Mouse (Mus musculus): Measurements from ENCODE around the gene Slc26a5. TPM values are rescaled to one million over a fixed set of nuclear protein-coding genes. Genes with fewer than 3 reads are reported as not detected.

Gene Slc26a5
- polyA plus RNA-seq (2015; fragmentation: Nextera tagmentation; extraction: Ambion mirVana): 0.09 and 0.37 TPM in 2 replicates

- Histone ChIP-seq H3K4me2 (replicated peaks) (peak within 1 kb of the TSS; percentile 58), H3K4me1 (peaks cover 10% of the 10 kb centered on the region), H3K27ac (replicated peaks) (no peak within 1 kb of the TSS; the same call in 1 of the 2 replicates), H3K27me3 (no peaks in the 10 kb centered on the region), H3K9me3 (no peaks in the 10 kb centered on the region), H3K36me3 (no peaks in the 10 kb centered on the region), H3K4me3 (peak within 1 kb of the TSS; percentile 42), H3K9ac (replicated peaks) (no peak within 1 kb of the TSS)
- peak; percentile 57 for ATAC-seq (replicated peaks)
- under 1% methylated on average over 29 of the region's 29 CpGs for WGBS
These were observed at the start of gene Slc26a5 for GRCm38 (mm10) chr5:21865346-21866107. Slc26a5 (minus strand) TSS chr5:21865604.

DNA sequence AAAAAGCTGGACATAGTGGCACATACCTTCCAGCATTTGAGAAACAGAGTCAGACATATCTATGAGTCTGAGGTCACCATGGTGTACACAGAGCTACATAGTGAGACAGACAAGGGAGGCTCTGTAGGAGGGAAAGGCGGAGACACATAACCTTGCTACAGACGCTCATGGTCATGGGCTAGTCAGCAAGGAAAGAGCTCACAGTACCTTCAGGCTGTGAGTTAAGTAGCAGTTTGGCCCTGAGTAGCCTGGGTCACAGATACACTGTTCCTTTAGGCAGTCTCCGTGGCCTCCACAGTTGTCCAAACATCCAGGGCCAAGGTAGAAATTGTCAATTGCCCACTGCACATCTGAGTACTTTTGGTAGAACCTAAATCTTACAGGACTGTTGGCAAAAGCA, 49.4 kb upstream of the Slc26a5 start:
- no peak overlapping the region for H3K9ac ChIP-seq (replicated peaks)
- no peaks in the 10 kb centered on the region for H3K9me3 ChIP-seq
- no peak overlapping the region for H3K4me2 ChIP-seq (replicated peaks)
- no peaks in the 10 kb centered on the region for H3K4me1 ChIP-seq
- H3K36me3 ChIP-seq: no peaks in the 10 kb centered on the region
- ATAC-seq (replicated peaks): no peak
- 79% methylated on average over 3 of the region's 3 CpGs for WGBS
- H3K4me3 ChIP-seq: no peak overlapping the region
- H3K27ac ChIP-seq (replicated peaks): no peak overlapping the region
- H3K27me3 ChIP-seq: no peaks in the 10 kb centered on the region

GRCm38 (mm10) chr5:21912835-21913530, 47.6 kb upstream of the Slc26a5 start:
- Histone ChIP-seq H3K4me3 (no peak overlapping the region), H3K27ac (replicated peaks) (no peak overlapping the region), H3K9ac (replicated peaks) (no peak overlapping the region), H3K27me3 (no peaks in the 10 kb centered on the region), H3K4me2 (replicated peaks) (no peak overlapping the region), H3K9me3 (no peaks in the 10 kb centered on the region), H3K36me3 (no peaks in the 10 kb centered on the region), H3K4me1 (no peaks in the 10 kb centered on the region)
- ATAC-seq (replicated peaks): no peak
- 92% methylated on average over 23 of the region's 23 CpGs for WGBS

DNA sequence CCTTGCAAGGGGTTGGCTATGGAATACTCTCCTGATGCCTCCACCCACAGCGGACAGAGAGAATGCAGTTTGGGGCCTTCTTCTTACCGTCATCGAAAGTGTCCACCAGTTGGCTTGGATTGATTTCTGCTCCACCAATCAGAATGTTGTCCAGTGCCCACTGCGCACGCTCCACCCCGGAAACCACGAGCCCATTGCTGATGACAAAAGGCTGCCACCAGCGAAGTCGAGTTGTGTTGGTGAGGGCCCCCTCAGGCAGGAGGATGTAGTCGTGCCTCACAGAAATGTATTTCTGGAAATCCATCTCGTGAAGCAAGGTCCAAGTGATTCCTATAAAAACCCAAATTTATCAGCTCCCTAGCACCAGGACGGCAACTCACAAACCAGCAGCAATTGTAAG, 45.3 kb upstream of the Slc26a5 start:
- Histone ChIP-seq H3K4me1 (no peaks in the 10 kb centered on the region), H3K4me3 (no peak overlapping the region), H3K9me3 (no peaks in the 10 kb centered on the region), H3K4me2 (replicated peaks) (no peak overlapping the region), H3K27ac (replicated peaks) (no peak overlapping the region), H3K27me3 (no peaks in the 10 kb centered on the region), H3K9ac (replicated peaks) (no peak overlapping the region), H3K36me3 (no peaks in the 10 kb centered on the region)
- no peak for ATAC-seq (replicated peaks)
- 95% methylated on average over 12 of the region's 12 CpGs for WGBS

DNA sequence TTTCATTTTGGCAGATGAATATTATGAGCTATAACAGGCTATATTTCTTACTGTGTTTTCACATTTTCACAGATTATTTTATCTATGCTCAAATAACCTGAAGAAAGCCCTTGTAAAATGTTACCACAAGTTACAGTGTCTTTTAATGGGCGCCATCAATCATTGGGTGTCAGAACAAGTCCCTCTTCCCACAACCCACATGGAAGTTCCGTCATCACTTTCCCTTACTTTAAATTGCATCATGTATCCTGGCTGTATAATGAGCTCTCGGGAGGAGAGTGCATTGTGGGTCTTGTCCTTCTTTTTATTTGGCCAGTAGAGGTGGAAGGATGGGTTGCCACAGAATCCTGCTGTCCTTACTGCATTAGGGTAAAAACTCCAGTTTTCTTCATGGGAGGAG, 44.3 kb upstream of the Slc26a5 start:
- Histone ChIP-seq H3K4me1 (no peaks in the 10 kb centered on the region), H3K9ac (replicated peaks) (no peak overlapping the region)

DNA sequence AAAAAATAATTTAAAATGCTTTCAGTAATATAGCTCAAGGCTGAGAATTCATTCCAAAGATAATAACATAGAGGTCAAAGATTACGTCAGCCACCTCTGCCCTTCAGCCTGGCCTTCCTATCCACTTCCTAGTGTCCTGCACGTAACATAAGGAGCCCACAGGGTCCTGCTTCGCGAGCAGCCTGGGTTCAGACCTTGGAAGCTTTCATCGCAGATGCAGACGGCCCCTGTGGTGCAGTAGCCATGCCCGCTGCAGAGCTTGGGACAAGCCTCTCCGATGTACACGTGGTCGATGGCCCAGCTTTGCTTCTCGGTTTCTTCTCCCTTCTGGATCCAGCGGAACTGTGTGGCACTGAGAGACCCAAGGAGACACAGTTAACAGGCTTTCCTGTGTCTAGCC, 36.0 kb upstream of the Slc26a5 start:
- no peaks in the 10 kb centered on the region for H3K4me1 ChIP-seq
- H3K36me3 ChIP-seq: no peaks in the 10 kb centered on the region
- H3K9ac ChIP-seq (replicated peaks): no peak overlapping the region
- H3K27ac ChIP-seq (replicated peaks): no peak overlapping the region
- WGBS: 72% methylated on average over 12 of the region's 12 CpGs
- no peak overlapping the region for H3K4me3 ChIP-seq
- no peak for ATAC-seq (replicated peaks)
- H3K27me3 ChIP-seq: no peaks in the 10 kb centered on the region
- H3K4me2 ChIP-seq (replicated peaks): no peak overlapping the region
- H3K9me3 ChIP-seq: no peaks in the 10 kb centered on the region

More for the DNA sequence above, 44.3 kb upstream of the Slc26a5 start:
- H3K36me3 ChIP-seq: no peaks in the 10 kb centered on the region
- no peaks in the 10 kb centered on the region for H3K9me3 ChIP-seq
- H3K4me2 ChIP-seq (replicated peaks): no peak overlapping the region
- 85% methylated on average over 3 of the region's 3 CpGs for WGBS
- no peak overlapping the region for H3K4me3 ChIP-seq
- H3K27me3 ChIP-seq: no peaks in the 10 kb centered on the region
- no peak overlapping the region for H3K27ac ChIP-seq (replicated peaks)
- ATAC-seq (replicated peaks): no peak

DNA sequence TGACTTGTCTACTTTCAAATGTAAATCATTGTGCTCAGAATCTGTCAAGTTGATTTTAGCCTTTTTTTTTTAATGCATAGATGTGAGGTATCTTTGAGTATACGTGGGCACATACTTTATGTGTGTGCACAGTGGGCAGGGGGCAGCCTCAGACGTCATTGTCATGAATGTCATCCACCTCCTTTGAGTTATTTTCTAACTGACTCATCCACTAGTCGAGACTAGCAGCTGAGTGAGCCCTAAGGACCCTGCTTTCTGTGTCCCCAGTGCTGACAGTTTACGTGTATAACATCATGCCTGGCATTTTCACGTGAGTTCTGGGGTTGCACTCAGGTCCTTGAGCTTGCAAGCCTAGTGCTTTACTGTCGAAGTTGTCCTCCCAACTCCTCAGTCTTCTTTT, 35.5 kb upstream of the Slc26a5 start:
- Histone ChIP-seq H3K4me1 (no peaks in the 10 kb centered on the region), H3K27me3 (no peaks in the 10 kb centered on the region), H3K36me3 (no peaks in the 10 kb centered on the region), H3K4me2 (replicated peaks) (no peak overlapping the region), H3K9me3 (no peaks in the 10 kb centered on the region), H3K27ac (replicated peaks) (no peak overlapping the region), H3K9ac (replicated peaks) (no peak overlapping the region), H3K4me3 (no peak overlapping the region)
- no peak for ATAC-seq (replicated peaks)
- WGBS: 79% methylated on average over 6 of the region's 6 CpGs

GRCm38 (mm10) chr5:21898875-21899274, 33.5 kb upstream of the Slc26a5 start:
- Histone ChIP-seq H3K36me3 (no peaks in the 10 kb centered on the region), H3K27ac (replicated peaks) (no peak overlapping the region), H3K27me3 (no peaks in the 10 kb centered on the region), H3K4me1 (no peaks in the 10 kb centered on the region), H3K9me3 (no peaks in the 10 kb centered on the region), H3K4me2 (replicated peaks) (no peak overlapping the region), H3K9ac (replicated peaks) (no peak overlapping the region), H3K4me3 (no peak overlapping the region)
- WGBS: 85% methylated on average over 6 of the region's 6 CpGs
- no peak for ATAC-seq (replicated peaks)

GRCm38 (mm10) chr5:21896586-21896985, 31.2 kb upstream of the Slc26a5 start:
- ATAC-seq (replicated peaks): no peak
- H3K4me2 ChIP-seq (replicated peaks): no peak overlapping the region
- no peaks in the 10 kb centered on the region for H3K27me3 ChIP-seq
- H3K36me3 ChIP-seq: no peaks in the 10 kb centered on the region
- H3K9me3 ChIP-seq: no peaks in the 10 kb centered on the region
- no peaks in the 10 kb centered on the region for H3K4me1 ChIP-seq
- no peak overlapping the region for H3K9ac ChIP-seq (replicated peaks)
- H3K27ac ChIP-seq (replicated peaks): no peak overlapping the region
- no peak overlapping the region for H3K4me3 ChIP-seq
- WGBS: 79% methylated on average over 14 of the region's 14 CpGs

GRCm38 (mm10) chr5:21894168-21894567, 28.8 kb upstream of the Slc26a5 start:
- H3K4me1 ChIP-seq: no peaks in the 10 kb centered on the region
- H3K27me3 ChIP-seq: no peaks in the 10 kb centered on the region
- 85% methylated on average over 3 of the region's 3 CpGs for WGBS
- ATAC-seq (replicated peaks): no peak
- no peak overlapping the region for H3K4me3 ChIP-seq
- H3K27ac ChIP-seq (replicated peaks): no peak overlapping the region
- no peak overlapping the region for H3K4me2 ChIP-seq (replicated peaks)
- no peaks in the 10 kb centered on the region for H3K9me3 ChIP-seq
- no peak overlapping the region for H3K9ac ChIP-seq (replicated peaks)
- H3K36me3 ChIP-seq: no peaks in the 10 kb centered on the region

DNA sequence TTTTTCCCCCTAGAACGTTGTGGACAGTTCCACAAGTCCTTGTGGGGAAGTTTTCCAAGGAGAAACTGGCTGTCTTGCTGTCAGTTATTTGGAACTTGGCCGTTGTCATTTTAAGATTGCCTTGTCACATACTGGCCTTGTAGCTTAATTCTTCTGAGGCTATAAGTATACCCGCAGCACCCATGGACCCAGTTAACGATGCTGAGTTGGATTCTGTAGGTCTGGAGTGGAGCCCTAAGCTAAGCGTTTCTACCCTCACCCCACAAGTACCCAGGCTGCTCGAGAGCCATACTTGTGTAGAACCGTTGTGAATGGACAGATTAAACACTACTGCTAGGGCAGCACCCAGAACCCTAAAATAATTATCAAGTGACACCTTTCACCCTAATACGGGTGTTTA, 1.3 kb upstream of the Slc26a5 start:
- WGBS: 55% methylated on average over 8 of the region's 8 CpGs
- ATAC-seq (replicated peaks): peak; percentile 51

GRCm38 (mm10) chr5:21866311-21866712, 908 bp upstream of the Slc26a5 start:
- H3K4me2 ChIP-seq (replicated peaks): peak overlapping the region; percentile 58
- 5% methylated on average over 6 of the region's 6 CpGs for WGBS
- peak; percentile 95 for ATAC-seq (replicated peaks)
- H3K4me3 ChIP-seq: peak overlapping the region; percentile 42
- H3K27ac ChIP-seq (replicated peaks): no peak overlapping the region; the same call in 1 of the 2 replicates
- H3K4me1 ChIP-seq: peaks cover 10% of the 10 kb centered on the region
- no peaks in the 10 kb centered on the region for H3K36me3 ChIP-seq
- no peaks in the 10 kb centered on the region for H3K27me3 ChIP-seq
- H3K9ac ChIP-seq (replicated peaks): no peak overlapping the region
- no peaks in the 10 kb centered on the region for H3K9me3 ChIP-seq

More for the DNA sequence above, 1.3 kb upstream of the Slc26a5 start:
- H3K27me3 ChIP-seq: no peaks in the 10 kb centered on the region
- H3K4me2 ChIP-seq (replicated peaks): peak overlapping the region; percentile 58
- no peak overlapping the region for H3K27ac ChIP-seq (replicated peaks)
- no peak overlapping the region for H3K4me3 ChIP-seq
- no peaks in the 10 kb centered on the region for H3K36me3 ChIP-seq
- peaks cover 10% of the 10 kb centered on the region for H3K4me1 ChIP-seq
- H3K9me3 ChIP-seq: no peaks in the 10 kb centered on the region
- H3K9ac ChIP-seq (replicated peaks): no peak overlapping the region
